Mouse (Mus musculus) A20 (cell line): Measurements from ENCODE around the gene Ambra1.

ENCODE experiments used
- DNase-seq: peaks from one replicate; pipeline ENCODE4 v3.0.0-alpha.2; 2011; ENCODE audit warnings: low read depth, low spot score

Ambra1 gene

DNA sequence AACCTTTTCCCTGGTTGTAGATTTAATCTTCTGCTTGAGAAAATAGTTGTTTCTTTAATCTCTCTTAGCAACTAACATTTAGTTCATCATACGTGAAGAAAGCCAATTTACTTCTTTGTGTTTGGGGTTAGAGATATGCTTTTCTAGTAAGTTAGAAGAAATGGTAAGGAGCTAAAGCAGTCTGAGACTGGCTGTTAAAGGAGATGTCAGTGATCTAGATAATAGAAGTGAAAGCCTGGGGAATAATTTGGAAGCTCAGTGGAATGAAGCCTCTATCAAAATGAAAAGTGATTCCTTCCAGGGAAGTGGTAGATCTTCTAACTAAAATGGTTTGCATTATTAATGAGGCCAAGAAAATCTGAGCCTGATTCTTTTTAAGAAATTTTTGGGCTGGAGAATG is 141.3 kb downstream of the Ambra1 start:
- DNase-seq = no peak

DNA sequence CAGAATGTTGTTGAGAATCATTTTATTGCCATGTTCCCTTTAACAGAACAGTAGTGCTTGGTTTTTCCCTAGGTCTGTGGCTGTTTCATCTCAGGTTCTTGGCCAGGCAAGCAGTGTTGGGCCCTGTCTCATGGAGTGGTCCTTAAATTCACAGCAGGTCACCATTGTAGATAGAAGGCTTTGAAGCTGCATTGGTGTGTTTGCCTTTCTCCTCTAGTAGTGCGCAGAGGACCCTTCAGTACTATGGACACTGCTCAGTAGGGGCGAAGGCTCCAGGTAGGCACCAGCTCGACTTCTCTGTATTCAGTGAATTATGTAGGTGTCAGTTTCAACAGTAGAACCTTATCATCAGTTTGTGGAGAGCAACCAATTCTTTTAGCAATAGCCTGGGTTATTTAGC is 142.7 kb downstream of the Ambra1 start:
- DNase-seq = no peak

DNA sequence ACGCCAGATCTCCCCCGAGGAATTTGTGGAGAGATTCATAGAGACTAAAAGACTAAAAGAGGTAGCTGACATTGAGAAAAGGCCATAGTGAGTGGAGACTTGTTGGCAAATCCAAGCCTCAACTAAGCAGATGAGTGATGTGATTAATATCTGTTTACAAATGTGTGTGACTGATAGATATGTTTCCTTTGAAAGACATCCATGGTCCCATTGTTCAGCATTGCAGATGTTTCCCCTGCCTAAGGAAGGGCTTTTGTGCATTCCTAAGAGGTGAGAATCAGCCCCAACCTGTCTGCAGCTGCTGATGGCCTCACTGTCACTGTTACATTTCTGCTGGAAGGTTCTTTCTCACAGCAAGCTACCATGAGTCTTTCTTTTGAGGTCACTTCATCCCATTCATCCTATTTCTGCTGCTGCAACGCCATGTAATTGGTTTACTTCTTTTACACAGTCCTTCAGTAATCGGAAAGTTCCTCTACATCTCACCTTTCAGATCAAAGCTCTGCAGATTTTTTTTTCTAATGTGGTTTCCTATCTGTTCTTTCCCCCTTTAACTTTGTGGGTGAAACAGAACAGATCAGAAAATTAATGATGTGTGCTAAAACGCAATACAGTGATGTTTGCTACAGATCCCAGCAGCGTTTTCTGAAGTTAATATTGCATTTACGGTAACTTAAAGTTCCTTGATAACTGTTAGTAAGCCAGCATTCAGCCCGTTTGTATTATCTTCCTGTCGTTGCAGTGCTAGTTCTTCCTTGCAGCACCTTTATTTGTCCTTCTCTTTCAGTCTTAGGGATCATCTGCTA is 146.3 kb downstream of the Ambra1 start:
- DNase-seq = peak; percentile 52

DNA sequence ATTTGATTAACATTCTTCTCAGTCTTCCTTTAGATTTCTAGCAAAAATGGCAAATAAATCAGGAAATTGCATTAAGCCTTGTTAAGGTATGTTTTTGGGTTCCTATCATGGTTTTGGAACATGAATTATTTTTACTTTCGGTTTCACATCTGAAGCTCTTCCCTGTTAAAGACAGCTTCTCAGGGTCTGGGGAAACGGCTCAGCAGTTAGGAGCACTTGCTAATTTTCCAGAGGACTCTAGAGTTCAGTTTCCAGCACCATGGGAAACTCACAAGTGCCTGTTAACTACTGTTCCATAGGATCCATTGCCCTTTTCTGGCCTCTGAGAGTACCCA is 146.8 kb downstream of the Ambra1 start:
- no peak for DNase-seq

DNA sequence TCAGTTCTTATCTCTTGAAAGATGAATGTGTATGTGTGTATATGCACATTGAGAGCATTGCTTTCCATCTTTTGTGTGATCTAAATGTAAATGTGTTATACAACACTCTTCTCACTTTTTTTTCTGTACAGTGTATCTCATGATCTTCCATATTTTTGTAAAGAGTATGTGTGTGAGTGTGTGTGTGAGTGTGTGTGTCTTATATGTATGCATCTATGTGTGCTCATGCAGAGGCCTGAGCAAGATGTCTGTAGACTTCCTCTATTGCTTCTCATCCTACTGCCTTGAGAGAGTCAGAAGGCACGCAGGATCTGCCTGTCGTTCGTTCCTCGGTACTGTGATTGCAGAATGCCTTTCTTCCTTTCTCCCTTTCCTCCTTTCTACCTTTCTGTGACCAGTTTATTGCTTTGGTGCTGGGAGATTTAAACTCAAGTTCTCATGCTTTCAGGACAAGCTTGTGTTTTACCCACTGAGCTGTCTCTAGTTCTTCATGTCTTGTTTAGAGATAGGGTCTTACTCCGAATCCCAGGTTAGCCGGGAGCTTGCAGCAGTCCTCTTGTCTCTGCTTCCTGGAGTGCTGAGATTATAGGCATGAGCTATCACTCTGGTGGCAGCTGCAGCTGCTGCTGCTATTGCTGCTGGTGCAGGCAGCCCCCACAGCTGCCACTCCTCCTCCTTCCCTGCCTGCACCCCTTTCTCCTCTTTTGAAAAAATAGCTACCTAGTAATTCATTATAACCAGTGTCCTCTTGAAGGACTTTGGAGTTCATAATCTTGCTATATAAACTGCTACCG is 148.7 kb downstream of the Ambra1 start:
- no peak for DNase-seq

DNA sequence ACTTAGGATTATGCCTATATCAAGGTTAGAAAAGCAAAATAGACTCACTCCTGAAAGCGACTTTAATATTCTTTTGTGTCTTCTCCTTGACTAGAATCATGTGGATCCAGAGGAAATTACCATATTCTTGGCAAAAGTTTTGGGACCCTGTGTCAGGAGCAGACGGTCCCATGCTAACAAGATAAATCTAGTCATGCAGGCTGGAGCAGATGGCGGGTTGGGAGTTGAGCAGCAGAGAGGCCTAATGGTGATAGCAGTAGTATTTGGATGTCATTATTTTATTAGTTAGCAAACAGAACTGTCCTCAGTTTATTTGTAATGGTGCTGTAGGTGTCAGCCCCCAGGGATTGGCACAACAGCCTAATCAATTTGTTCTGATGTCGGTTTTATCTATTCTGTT is 154.0 kb downstream of the Ambra1 start:
- no peak for DNase-seq

DNA sequence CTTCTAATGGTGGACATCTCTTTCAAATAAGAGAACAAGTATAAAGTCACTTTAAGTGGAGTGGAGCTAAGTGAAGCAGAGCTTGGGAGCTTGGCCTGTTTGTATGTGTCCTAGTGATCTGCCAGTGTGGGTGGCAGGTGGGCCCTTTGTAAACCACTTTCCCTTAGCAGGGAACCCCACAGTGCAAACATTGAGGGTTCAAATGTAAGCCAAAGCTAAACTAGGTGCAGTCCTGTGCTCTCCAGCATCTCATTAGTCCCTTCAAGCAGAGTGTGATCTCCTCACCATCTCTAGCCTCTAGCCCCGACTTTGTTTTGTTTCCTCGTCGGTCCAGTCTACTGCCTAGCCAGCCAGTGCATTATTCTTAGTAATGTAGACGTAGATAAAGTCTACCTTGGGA is 154.7 kb downstream of the Ambra1 start:
- no peak for DNase-seq

DNA sequence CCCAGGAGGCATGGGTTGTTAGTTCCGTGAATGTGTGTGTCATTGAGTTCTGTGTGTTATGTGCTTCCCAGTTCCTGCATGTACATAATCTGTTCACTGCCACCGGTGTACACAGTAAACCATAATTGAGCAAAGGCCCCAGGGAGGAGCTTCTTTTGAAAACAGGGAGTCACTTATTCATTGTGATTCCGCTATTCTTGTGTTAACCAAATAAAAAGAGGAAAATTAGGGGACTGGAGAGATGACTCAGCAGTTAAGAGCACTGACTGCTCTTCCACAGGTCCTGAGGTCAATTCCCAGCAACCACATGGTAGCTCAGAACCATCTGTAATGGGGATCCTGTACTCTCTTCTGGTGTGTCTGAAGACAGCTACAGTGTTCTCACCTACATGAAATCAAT is 164.8 kb downstream of the Ambra1 start:
- DNase-seq = no peak

DNA sequence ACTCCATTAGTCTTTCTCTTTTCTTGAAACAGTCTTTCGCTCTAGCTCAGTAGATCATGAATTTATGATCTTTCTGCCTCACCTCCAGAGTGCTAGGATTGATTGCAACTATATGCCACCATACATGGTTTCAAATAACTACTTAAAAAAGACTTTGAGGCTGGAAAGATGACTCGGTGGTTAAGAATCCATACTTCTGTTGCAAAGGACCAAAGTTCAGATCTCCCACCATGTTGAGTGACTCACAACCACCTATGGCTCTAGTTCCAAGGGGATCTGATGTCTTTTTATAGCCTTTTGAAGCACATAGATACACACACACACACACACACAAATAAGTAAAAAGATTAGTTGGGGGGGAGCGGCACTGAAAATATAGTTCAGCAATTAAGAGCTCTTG is 165.5 kb downstream of the Ambra1 start:
- no peak for DNase-seq

DNA sequence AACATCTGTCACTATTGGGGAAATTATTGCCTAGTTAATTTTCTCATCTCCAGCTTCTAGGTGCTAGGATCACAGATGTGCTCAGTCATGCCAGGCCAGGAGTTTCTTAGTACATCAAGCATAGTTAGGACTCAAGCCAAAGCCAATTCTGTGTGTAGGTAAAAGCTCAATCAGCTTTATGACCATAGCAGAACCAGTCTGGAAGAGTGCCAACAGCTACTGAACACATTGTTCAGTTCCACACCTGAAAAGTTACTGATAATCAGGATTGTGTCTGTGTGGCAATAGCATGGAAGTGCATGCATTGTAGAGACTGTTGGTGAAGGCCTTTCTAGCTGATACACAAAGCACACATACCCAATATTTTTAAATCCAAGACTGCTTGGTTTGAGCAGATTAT is 168.0 kb downstream of the Ambra1 start:
- no peak for DNase-seq

DNA sequence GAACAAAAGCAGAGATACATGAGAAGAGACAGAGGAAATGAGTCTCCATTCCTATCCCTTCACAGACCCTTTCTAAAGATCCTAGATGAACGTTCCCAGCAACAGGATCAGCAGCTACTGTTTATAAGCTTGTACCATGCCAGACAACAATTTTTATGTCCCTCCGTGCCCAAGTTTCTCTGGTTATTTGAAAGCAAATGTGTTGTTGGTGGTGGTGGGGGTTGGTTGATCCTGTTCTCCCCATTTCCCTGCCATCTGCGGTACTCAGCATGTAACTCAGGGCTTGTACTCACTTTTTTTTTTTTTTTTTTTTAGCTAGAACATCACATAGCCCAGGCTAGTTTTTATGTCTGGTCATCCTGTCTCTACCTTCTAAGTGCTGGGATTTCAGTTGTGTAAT is 169.2 kb downstream of the Ambra1 start:
- DNase-seq = no peak

DNA sequence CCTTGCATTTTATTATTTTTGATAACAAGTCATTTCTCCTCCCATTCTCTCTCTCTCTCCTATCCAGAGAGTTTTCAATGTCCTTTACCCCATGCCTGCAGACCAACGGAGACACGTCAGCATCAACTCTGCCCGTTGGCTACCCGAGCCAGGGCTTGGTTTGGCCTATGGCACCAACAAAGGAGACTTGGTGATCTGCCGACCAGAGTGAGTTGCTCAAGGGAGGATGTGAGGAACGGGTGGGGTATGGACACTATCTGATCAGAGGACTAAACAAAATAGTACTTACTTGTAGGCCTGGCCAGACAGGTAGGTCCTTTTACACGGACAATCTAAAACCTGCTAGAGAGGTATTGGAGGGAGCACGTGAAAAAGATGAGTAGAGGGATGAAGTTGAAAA is 170.5 kb downstream of the Ambra1 start:
- no peak for DNase-seq

DNA sequence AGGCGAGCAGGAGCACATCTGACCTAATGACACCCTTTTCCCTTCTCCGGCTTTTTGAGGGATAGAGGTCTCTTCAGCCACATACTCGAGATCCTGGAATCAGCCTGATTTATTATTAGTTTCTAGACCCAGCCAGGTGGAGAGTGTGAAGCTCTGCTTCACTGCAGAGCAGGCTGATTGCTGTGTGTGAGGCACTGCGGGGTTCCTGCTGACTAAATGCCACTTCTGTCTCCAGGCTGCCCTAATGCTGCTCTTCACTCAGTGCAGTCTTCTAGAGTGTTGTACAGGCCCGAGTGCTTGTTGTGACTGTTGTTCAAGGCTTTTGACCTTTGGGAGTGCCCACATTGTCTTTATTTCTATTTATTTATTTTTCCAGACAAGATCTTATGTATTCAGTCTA is 172.4 kb downstream of the Ambra1 start:
- no peak for DNase-seq

DNA sequence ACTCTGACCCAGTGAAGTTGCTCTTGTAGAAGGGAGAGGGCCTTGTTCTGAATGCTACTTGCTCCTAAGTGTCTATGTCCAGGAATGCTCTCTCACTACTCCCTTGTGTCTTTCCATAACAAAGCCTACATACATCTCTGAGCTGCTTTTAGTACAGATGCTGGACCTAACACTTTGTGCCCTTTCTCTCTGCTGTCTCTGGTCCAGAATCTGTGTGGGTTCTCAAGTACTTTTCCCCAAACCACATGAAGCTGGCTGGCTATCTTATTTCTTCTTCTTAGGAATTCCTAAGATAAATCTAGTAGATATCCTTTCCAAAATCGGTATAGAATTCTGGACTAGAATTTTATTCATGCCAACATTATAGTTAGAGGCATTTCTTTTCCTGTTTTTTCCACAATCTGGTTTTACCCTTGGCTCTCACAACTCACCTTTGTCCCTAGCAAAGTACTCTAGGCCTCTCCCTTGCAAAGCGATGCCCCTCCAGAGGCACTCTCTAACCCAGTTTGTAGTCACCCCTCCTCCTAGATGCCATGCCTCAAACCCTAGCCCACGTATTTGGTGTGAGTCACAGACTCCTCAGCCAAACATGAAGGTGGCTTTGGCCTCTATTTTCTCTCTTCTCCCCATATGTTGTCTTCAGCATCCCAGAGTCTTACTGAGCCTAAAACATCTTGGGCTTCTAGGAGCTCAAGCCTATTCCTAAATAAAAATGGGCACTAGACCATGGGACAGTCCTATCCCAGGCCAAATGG is 173.4 kb downstream of the Ambra1 start:
- no peak for DNase-seq

DNA sequence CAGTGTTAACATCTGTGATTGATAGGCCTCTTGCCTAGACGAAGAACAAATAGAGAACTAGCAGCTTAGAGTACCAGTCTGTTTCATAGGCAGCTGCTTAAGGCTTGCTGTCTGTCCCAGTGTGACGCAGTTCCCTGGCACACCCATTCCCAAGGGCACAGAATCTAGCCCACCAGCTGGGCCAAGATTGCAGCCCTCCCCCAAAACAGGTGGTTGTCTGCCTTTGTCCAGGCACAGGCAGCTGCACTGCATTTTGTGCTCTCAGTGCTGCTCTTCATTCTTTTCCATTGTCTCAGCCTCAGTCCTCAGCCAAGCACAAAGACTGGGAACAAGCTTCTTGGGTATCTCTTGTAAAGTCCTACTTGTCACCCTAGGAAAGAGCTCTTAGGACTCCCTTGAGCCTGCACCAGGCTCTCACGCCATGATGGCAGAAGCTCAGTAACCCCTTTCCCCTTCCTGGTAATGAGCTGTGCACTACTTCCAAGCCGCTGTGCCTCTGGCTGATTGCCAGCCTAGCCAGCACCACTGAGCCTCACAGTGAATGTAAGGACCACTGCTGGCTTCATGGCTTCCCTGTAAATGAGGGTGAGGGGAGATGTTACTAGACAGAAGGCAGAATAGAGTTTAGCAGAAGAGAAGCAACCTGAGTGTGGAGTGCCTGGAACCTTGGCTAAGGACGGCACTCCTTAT is 174.8 kb downstream of the Ambra1 start:
- no peak for DNase-seq

DNA sequence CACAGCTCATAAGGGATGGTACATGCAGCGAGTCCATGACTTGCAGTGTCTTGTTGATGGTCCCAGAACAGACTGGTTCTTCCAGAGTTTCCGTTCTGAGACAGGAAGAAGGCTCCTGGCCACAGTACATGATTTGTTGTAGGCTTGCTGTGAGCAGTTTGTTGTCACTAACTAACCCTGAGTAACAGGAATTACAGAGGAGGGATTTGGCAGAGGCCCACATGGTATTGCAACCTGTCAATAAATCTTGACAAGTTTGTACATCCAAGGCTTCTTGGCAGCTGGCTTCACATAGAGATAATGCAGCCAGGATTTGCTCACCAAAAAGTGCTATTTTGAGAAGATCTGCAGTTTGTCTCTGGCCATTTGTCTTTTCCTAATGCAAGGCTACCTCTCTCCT is 176.2 kb downstream of the Ambra1 start:
- DNase-seq = no peak

DNA sequence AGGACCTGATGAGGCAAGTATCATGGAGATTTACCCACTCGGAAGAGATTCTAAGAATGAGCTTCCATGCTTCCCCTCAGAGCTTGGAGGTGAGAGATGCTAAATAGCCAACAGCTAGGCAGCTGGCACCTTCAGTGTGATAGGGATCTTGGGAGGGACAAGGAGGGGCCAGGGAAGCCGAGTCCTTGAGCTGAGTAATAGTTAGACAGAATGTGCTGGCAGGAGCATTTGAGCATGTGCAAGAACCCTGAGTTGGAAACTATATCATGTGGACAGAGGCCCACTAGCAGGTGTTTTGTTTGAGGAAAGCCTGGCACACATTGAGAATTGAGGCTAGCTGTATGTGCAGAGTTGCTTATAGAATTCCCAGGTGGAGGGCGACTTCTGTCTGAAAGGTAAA is 182.7 kb downstream of the Ambra1 start:
- DNase-seq = no peak

DNA sequence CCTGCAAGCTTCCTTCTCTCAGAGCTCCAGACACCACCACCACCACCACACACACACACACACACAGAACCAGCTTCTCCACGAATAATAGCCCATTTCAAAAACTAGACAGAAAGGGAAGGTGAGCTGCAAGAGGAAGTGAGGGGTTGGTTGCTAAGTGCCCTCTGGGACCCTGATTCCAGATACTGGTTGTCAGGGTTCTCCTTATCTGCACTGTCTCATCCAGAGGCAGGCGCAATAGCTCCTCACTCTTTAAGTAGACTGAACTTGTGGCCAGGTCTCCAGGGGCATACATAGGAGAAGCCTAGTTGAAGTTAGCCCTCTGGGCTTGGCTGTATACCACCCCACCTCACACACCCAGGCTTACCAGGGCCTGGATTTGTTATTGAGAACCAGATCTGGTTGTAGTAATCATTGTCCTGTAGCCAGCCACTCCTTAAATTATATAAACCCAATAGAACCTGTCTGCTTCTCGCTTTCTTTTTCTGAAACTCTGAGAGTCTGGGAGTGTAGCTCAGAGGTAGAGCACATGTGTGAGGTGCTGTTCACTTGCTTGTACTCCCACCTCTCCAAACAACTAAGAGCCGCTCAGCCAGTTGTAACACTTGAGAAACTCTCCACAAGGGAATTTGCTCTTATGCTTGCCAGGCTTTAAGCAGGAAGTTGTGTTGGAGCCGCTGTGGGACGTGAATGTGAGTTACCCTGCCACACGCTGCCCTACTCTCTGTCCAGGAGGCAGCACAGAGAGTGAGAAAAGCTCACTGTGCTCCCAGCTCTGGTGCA is 183.6 kb downstream of the Ambra1 start:
- DNase-seq = no peak

DNA sequence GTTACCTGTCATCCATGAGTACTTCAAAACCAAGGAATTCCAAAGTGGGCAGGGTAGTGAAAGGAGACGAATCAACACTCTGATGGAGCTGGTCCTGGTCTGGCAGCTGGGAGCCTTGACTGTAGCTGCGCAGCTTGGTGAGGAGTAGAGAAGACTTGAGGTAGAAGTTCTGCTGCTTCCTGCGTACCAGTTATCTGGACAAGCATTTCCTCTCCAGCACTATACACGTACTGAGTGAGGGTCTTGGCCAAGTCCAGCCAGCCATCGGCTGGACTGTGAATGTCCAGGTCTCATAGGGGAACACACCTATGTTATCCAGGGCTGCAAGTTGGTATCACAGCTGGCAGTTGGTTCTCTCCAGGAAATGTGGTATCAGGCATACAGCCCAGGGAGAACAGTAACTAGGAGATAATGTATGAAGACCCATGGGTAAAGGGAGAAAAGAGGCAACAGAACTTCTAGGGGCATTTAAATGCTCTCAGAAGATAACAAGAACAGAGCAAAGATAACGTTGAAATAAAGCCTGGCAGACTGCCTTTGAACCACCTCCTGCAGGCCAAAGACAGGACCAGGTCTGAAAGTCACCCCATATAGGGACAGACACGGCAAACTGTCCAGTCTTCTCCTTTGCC is 186.5 kb downstream of the Ambra1 start:
- DNase-seq = no peak

DNA sequence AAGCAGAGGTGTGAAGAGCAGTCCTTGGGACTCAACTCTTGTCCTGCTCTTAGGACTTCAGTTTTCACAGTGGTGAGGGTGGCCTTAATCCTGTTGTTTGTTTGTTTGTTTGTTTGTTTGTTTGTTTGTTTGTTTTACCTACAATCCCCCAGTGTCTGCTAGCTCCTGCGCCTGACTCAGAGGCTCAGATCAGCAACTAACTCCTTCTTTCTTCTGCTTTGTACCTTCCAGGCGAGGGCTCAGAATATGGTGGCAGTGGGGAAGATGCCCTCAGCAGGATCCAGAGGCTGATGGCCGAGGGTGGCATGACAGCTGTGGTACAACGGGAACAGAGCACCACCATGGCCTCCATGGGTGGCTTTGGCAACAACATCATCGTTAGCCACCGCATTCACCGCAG is 187.2 kb downstream of the Ambra1 start:
- DNase-seq = no peak

DNA sequence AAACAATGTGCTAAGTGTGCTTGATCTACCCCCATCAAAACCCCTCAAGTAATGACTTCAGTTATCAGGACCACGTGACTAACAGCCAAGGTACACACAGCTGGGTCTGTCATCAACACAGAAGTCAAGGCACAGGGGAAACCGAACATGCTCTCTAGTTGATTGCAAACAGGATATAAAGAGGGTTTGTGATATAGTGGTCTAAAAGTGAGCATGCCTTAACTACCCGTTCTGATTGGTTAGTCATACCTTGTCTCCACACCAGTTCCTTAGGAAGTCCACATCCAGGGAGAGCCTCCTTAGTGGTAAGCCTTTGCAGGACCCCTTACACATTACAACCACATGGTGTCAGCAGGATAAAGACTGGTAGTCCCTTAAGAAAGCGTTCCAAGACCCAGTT is 190.2 kb downstream of the Ambra1 start:
- DNase-seq = no peak
